ENCODE assay signal across 13 mouse cellular contexts in the genomic region with DNA sequence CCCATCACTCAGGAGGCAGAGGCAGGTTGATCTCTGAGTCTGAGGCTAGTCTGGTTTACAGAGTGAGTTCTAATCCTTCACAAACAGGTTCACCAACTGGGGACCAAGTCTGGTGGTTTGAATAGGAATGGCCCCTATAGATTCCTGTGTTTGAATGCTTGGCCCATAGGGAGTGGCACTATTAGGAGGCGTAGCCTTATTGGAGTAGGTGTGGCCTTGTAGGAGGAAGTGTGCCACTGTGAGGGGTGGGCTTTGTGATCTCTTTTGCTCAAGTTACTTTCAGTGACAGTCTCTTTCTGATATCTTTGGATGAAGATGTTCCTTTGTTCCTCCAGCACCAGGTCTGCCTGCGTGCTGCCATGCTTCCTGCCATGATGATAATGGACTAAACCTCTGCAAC.
"Had no signal": no experiment of that assay in that cellular context is flagged by ENCODE, and none has a peak within 500 bp of the region (broad histone marks: within the 10 kb centered on the region; RNA-seq: fewer than 3 reads in every experiment).

No protein-coding gene starts in this region.

- H3K27me3 ChIP-seq: lung, embryonic 15.5 days; midbrain, embryonic 13.5 days; midbrain, embryonic 15.5 days; neural tube, embryonic 12.5 days had no signal

- ATAC-seq: liver, postnatal 0 days; midbrain, embryonic 13.5 days; midbrain, embryonic 15.5 days had no signal

- H3K4me3 ChIP-seq: liver, embryonic 15.5 days; lung, embryonic 15.5 days; midbrain, embryonic 13.5 days; midbrain, embryonic 15.5 days; neural tube, embryonic 12.5 days had no signal

- H3K9me3 ChIP-seq: liver, embryonic 15.5 days; lung, embryonic 15.5 days; midbrain, embryonic 13.5 days; midbrain, embryonic 15.5 days; neural tube, embryonic 12.5 days had no signal

- H3K9ac ChIP-seq: liver, embryonic 15.5 days; liver, postnatal 0 days; lung, embryonic 15.5 days; midbrain, embryonic 13.5 days; midbrain, embryonic 15.5 days; neural tube, embryonic 12.5 days had no signal

- H3K36me3 ChIP-seq: liver, embryonic 15.5 days; lung, embryonic 15.5 days; midbrain, embryonic 13.5 days; midbrain, embryonic 15.5 days; neural tube, embryonic 12.5 days had no signal

- H3K27ac ChIP-seq: liver, embryonic 15.5 days; lung, embryonic 15.5 days; midbrain, embryonic 13.5 days; midbrain, embryonic 15.5 days; neural tube, embryonic 12.5 days had no signal

- H3K4me1 ChIP-seq: liver, embryonic 15.5 days had no signal

- DNase-seq: liver, postnatal 0 days; lung, adult 2 months; lung, postnatal 10 days; lung, postnatal 4 days; right cerebral cortex, postnatal 14 days; thymus, adult 18-20 months; thymus, postnatal 14 days; thymus, postnatal 36 days had no signal
